Mouse (Mus musculus) ES-E14 (cell line): ENCODE data around the gene A730009L09Rik.

Source experiments
- CHD2 ChIP-seq: IDR thresholded peaks from 2 replicates; pipeline ENCODE4 v1.6.1; 2014; ENCODE audit warnings: mild to moderate bottlenecking, low read depth, low read length, inconsistent platforms
- HCFC1 ChIP-seq: IDR thresholded peaks from 2 replicates; pipeline ENCODE4 v1.6.1; 2012; ENCODE audit warnings: low read length, inconsistent platforms, borderline replicate concordance; ENCODE audit not compliant: insufficient read depth
- MAFK ChIP-seq: IDR thresholded peaks from 2 replicates; pipeline ENCODE4 v1.6.1; 2014; ENCODE audit warnings: mild to moderate bottlenecking, low read depth, low read length, inconsistent platforms; ENCODE audit not compliant: insufficient read depth
- ZC3H11A ChIP-seq: IDR thresholded peaks from 2 replicates; pipeline ENCODE4 v1.6.1; 2012; ENCODE audit warnings: low read depth, mild to moderate bottlenecking, inconsistent platforms, low read length, borderline replicate concordance
- ZNF384 ChIP-seq: IDR thresholded peaks from 2 replicates; pipeline ENCODE4 v1.6.1; 2012; ENCODE audit warnings: low read depth, low read length, inconsistent platforms

DNA sequence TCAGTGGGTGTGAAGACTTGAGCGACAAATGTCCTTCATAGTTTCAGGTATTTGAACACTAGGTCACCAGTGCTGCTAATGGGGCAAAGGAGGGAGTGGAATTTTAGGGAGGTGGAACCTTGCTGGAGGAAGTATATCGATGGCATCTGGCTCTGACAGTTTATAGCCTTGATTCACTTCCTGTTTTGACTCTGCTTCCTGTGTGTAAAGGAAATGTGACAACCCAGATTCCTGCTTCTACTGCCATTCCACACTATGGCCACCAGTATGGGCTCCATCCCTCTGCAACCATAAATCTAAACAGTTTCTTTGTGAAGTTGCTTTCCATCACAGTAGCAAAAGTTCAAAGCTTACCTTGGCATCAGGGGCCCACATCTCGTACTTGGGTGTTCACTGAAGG lies 17.9 kb downstream of the A730009L09Rik start:
- TF ChIP-seq ZNF384 (no peak), CHD2 (no peak), MAFK (no peak), ZC3H11A (no peak), HCFC1 (no peak)
